8 mouse cellular contexts compared by ENCODE assay signal in the genomic region with DNA sequence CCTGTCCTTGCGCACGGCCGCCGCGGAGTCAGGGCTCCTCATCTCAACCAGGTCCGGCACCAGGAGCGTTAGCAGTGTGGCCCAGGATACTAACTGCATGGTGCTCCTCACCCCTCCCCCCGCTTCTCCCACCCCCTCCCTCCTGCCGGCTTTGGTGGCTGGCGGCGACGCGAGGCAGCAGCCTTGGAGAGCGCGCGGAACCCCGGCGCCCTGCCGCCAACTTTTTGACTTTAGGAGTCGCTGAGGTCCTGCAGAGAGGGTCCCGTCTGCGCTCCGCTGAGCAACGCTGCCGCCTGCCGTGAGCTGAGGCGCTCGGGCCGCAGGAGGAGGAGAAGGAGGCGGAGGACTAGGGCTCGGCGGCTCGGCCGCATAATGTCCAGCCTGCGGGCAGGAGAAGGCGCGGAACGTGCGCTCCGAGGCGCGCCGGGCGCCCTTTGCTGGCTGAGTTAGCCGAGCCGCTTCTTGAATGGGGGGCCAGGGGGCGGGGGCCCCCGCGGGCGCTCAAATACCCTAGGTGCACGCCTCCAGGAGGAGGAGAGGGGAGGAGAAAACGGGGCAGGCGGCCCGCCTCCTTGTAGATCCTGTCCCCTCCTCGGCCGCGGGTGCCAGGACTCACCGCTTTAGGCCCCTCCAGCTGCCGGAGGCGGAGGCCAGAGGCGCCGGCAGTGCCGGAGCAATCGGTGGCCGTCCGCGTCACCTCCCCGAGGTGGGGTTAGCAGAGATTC. TPM values are rescaled to one million over a fixed set of nuclear protein-coding genes. Genes with fewer than 3 reads are reported as not detected.
DNase-seq lines count a peak whose midpoint lies in the region; ATAC-seq lines count a peak whose summit lies in the region.

A gene (minus strand): TSS at position 436 of the 725 bp plus-strand sequence.

- H3K4me2 ChIP-seq in embryonic facial prominence, embryonic 12.5 days (replicated peaks), result peak within 1 kb of the TSS; percentile 89
- peak within 1 kb of the TSS; percentile 75 for H3K4me2 ChIP-seq in liver, embryonic 11.5 days
- peak within 1 kb of the TSS; percentile 95 for H3K4me2 ChIP-seq in neural tube, embryonic 11.5 days (ENCODE audit: low read depth)

- H3K9me3 ChIP-seq in embryonic facial prominence, embryonic 12.5 days, result peaks cover 7% of the 10 kb centered on the region; the same call in 1 of the 2 replicates
- H3K9me3 ChIP-seq in heart, embryonic 10.5 days, result no peaks in the 10 kb centered on the region
- H3K9me3 ChIP-seq in liver, embryonic 11.5 days (ENCODE audit: control insufficient read depth, low read length), result no peaks in the 10 kb centered on the region; the same call in 1 of the 2 replicates
- H3K9me3 ChIP-seq in neural tube, embryonic 11.5 days (ENCODE audit: control insufficient read depth, low read length), result no peaks in the 10 kb centered on the region

- H3K36me3 ChIP-seq in embryonic facial prominence, embryonic 12.5 days, result no peaks in the 10 kb centered on the region
- H3K36me3 ChIP-seq in heart, embryonic 10.5 days, result peaks cover 5% of the 10 kb centered on the region; the same call in 1 of the 2 replicates
- no peaks in the 10 kb centered on the region for H3K36me3 ChIP-seq in liver, embryonic 11.5 days (ENCODE audit: control insufficient read depth, insufficient read depth, low read length)
- no peaks in the 10 kb centered on the region for H3K36me3 ChIP-seq in neural tube, embryonic 11.5 days (ENCODE audit: control insufficient read depth, insufficient read depth, low read length)

- peak within 1 kb of the TSS; percentile 55 for H3K4me3 ChIP-seq in embryonic facial prominence, embryonic 12.5 days
- peak within 1 kb of the TSS; percentile 76 for H3K4me3 ChIP-seq in heart, embryonic 10.5 days
- peak within 1 kb of the TSS; percentile 57 for H3K4me3 ChIP-seq in liver, embryonic 11.5 days (ENCODE audit: low read depth, low read length)
- H3K4me3 ChIP-seq in neural tube, embryonic 11.5 days (ENCODE audit: low read depth, low read length), result peak within 1 kb of the TSS; percentile 51

- DNase-seq in frontal cortex, postnatal 14 days (ENCODE audit: low spot score in 2 of 2), result peak; percentile 15 to 30
- DNase-seq in heart, embryonic 10.5 days (ENCODE audit: low spot score), result peak; percentile 93
- DNase-seq in kidney, adult 9 months, result peak; percentile 90
- peak; percentile 73 for DNase-seq in liver, embryonic 11.5 days (ENCODE audit: low spot score)
- DNase-seq in neural tube, embryonic 11.5 days (ENCODE audit: low spot score), result peak; percentile 81
- peak; percentile 53 to 79 for DNase-seq in urinary bladder, adult 18-20 months (ENCODE audit: low spot score in 2 of 2)

- H3K9ac ChIP-seq in embryonic facial prominence, embryonic 12.5 days, result peak within 1 kb of the TSS; percentile 68
- H3K9ac ChIP-seq in liver, embryonic 11.5 days (ENCODE audit: low read depth, low read length), result peak within 1 kb of the TSS; percentile 58
- peak within 1 kb of the TSS; percentile 56 for H3K9ac ChIP-seq in neural tube, embryonic 11.5 days (ENCODE audit: low read length)

- under 1% methylated on average over 67 of the region's 68 CpGs for WGBS in embryonic facial prominence, embryonic 12.5 days
- WGBS in heart, embryonic 10.5 days, result under 1% methylated on average over 56 of the region's 68 CpGs
- 2% methylated on average over 67 of the region's 68 CpGs for WGBS in liver, embryonic 11.5 days
- WGBS in neural tube, embryonic 11.5 days, result under 1% methylated on average over 51 of the region's 68 CpGs

- H3K27ac ChIP-seq in embryonic facial prominence, embryonic 12.5 days, result peak within 1 kb of the TSS; percentile 80
- peak within 1 kb of the TSS; percentile 92 for H3K27ac ChIP-seq in heart, embryonic 10.5 days
- H3K27ac ChIP-seq in liver, embryonic 11.5 days (ENCODE audit: low read depth, low read length), result peak within 1 kb of the TSS; percentile 68; the same call in 1 of the 2 replicates
- no peak within 1 kb of the TSS for H3K27ac ChIP-seq in neural tube, embryonic 11.5 days (ENCODE audit: low read depth, low read length)

- H3K27me3 ChIP-seq in embryonic facial prominence, embryonic 12.5 days, result peaks cover 17% of the 10 kb centered on the region; the same call in 1 of the 2 replicates
- H3K27me3 ChIP-seq in heart, embryonic 10.5 days (ENCODE audit: insufficient read depth, poor library complexity, severe bottlenecking), result peaks cover 13% of the 10 kb centered on the region; the same call in 1 of the 2 replicates
- peaks cover 56% of the 10 kb centered on the region for H3K27me3 ChIP-seq in liver, embryonic 11.5 days (replicated peaks; ENCODE audit: control insufficient read depth, insufficient read depth, low read length)
- peaks cover 25% of the 10 kb centered on the region for H3K27me3 ChIP-seq in neural tube, embryonic 11.5 days (ENCODE audit: control insufficient read depth, insufficient read depth, low read length)

- ATAC-seq in frontal cortex, adult (ENCODE audit: low TSS enrichment), result no peak; the same call in 1 of the 2 replicates
- ATAC-seq in embryonic facial prominence, embryonic 12.5 days (ENCODE audit: insufficient number of reproducible peaks, insufficient read depth, low FRiP score, low TSS enrichment), result peak; percentile 73
- ATAC-seq in liver, embryonic 11.5 days (replicated peaks; ENCODE audit: low FRiP score), result peak; percentile 65; the same call in 1 of the 2 replicates
- ATAC-seq in neural tube, embryonic 11.5 days (ENCODE audit: insufficient read depth, low FRiP score, low TSS enrichment), result peak; percentile 58

- H3K4me1 ChIP-seq in embryonic facial prominence, embryonic 12.5 days, result peaks cover 7% of the 10 kb centered on the region; the same call in 1 of the 2 replicates
- H3K4me1 ChIP-seq in heart, embryonic 10.5 days, result peaks cover 26% of the 10 kb centered on the region
- 0 out of 2 replicates have a peak, but pooled peaks cover 4% of the 10 kb centered on the region for H3K4me1 ChIP-seq in liver, embryonic 11.5 days (replicated peaks; ENCODE audit: control insufficient read depth, insufficient read depth, low read length)
- H3K4me1 ChIP-seq in neural tube, embryonic 11.5 days (ENCODE audit: control insufficient read depth, insufficient read depth, low read length), result 0 out of 2 replicates have a peak, but pooled peaks cover 4% of the 10 kb centered on the region

RNA-seq across cellular contexts. Expression of the gene that starts here (rescaled TPM):
- polyA plus RNA-seq in embryonic facial prominence, embryonic 12.5 days (2016; fragmentation: Nextera tagmentation; extraction: Ambion mirVana), result 9.3 TPM in 2 replicates
- polyA plus RNA-seq in heart, embryonic 10.5 days (2016; fragmentation: Nextera tagmentation; extraction: Ambion mirVana), result 6.1 and 9.7 TPM in 2 replicates
- polyA plus RNA-seq in liver, embryonic 11.5 days (2014; fragmentation: Nextera tagmentation; extraction: Ambion mirVana), result 4.0 and 5.7 TPM in 2 replicates
- 1.4 and 2.2 TPM in 2 replicates for polyA plus RNA-seq in neural tube, embryonic 11.5 days (2014; fragmentation: Nextera tagmentation; extraction: Ambion mirVana)

Comparison
In these comparisons a context has a peak if more than half of its experiments do, and no peak if none do; other contexts are left out.
1. DNase-seq: peak in every context shown above with its lines; median percentile 93 in heart, embryonic 10.5 days; 90 in kidney, adult 9 months; 81 in neural tube, embryonic 11.5 days; 73 in liver, embryonic 11.5 days; 66 in urinary bladder, adult 18-20 months; 22 in frontal cortex, postnatal 14 days.